Mouse (Mus musculus) testis, postnatal 14 days (tissue): Measurements from ENCODE around the gene Mapk7.

Experiments used
- DNase-seq: peaks from one replicate; pipeline ENCODE4 v3.0.0; 2021; ENCODE audit warnings: low spot score

Gene Mapk7

DNA sequence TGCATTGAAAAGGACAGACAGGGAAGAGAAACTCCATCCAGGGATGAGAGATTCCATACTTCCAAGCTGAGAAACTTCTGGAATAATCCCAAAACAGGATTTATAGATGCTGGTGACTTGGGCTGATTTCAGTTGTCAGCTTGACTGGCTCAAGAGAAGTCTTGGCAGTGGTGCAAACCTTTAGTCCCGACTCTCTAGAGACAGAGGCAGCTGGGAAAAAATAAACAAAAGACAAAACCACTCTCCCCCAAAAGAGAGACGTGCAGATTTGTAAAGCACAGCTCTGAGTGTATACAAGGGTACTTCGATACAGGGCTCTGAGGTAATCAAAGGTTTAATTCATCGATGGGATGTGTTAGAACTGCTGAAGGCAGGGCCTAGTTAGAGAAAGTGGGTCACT, 28.8 kb downstream of the Mapk7 start:
- DNase-seq, result no peak

DNA sequence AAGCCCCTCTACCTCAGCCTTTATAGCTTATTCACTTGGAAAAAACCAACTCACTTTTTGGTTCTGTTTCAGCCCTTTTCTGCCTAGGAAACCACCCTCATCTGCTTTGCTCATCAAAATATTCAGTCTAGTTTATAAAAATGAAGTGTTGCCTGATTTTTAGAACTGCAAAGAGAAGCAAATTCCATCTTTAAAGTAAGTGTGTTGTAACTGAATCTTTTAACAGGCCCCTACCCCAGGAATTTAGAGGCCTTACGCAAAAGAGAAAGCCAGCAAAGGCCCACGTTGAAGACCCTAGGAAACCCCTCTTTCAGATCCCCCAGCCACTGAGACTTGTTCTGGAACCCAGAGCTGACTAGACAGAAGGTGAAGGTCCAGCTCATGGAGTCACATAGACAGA, 30.1 kb downstream of the Mapk7 start:
- no peak for DNase-seq

DNA sequence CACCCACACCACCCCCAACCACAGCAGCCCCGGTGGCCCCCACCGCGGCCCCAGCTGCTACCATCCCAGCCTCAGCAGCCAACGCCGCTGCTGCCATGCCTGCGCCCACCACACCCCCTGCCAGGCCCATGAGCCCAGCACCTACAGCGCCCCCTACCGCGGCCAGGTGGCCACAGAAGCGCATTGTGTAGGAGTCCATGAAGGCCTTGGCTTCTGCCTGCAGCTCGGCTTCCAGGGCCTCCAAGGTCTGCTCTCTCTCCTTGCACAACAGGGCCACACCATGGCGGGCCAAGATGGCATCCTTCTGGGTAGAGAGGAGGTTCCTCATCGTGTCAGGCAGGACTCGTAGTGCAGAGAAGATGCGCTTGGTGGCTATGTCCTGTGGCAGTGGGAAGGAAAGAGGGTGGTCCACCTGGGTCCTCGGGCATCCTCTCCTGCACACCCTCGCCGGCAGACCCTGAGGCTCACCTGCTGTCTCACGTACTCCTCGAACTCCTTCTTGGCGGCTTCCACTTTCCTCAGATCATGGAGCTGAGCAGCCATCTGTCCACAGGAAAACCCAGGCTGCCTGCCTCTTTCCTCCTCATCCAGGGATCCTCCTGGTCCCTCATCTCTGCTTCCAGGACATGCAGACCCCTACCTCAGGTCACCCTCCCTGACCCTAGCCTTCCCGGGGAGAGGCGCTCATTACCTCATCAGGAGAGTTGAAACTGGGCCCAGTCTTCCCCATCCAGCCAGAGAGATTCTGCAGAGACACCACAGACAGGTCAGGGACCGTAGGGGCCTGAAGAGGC, 44.5 kb downstream of the Mapk7 start:
- DNase-seq, result peak; percentile 75

DNA sequence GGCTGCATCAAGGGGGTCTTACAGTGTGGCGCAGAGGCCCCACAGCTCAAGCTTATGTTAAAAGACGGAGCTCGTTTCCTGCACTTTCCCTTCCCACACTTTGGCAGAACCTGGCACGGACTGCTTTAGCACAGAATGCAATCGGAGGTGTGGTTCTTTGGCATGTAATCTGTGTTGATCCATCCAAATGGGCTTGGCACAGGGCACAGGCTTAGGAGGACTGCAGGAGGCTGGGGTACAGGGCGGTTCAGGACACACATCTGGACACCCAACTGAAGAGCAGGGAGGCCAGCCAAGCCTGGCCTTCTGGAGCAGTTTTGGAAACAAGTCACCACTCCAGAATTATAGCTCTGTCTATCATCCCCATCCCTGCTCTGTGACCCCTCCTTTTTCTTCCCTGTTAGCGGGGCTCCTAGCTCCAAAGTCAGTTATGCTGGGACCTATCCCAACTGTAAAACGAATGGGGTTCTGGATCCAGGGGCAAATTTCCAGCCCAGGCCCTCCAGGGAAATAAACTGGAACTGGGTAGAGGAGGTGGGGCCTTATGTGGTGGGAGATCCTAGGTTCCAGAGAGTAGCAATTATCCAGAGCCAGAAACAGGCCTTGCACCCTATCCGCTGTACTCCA, 45.5 kb downstream of the Mapk7 start:
- DNase-seq, result peak; percentile 26

DNA sequence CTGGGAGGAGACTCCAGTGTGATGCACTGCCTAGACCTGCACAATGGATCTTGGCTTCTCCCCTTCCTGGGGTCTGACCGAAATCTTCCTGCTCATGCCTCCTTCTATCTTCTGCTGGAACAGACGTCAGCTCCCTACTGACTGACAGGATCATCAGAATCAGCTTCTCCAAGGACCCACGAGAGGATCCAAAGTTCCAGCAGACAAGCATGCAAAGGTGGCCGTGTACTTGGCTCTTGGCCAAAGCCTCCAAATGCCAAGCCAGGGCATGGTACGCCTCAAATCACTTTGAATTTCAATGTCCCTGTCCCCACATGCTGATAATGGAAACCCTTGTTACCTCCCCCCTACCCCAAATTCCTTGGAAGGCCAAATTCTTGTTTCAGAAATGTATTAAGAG, 46.2 kb downstream of the Mapk7 start:
- no peak for DNase-seq

DNA sequence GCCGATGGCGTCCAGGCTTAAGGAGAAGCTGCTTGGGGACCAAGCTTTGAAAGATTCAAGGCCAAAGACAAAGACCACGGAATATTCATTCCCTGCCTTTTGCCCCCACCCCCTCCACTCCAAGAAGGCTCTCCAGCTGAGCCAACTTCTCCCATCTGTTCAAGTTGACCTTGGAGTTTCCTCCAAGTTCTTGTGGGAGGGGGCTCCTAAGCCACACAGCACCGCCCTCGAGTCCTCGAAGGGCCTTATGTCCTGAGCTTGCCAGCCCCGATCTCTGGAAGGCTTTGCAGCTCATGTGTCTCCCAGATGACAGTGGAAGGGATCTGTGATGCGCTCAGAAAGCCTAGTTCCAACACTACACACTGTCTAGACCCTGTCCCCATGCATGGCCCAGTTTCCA, 46.9 kb downstream of the Mapk7 start:
- peak; percentile 53 for DNase-seq

DNA sequence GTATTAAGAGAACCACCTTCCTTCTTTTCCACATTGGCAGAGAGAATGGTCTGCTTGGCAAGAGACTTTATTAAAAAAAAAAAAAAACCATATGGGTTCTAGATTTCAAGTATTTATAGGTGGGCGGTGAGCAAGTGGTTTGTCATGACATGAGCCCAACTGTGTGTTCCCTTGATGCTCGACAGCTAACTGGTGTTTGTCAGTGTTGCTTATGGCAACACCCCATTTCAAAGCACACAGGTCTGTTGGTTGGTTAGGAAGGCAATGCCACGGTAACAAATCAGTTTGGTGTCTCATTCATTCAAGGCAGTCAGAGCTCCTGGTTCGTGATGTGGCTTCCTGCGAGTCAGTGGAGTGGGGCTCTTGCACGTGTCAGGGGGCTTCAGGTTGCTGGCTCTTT, 50.4 kb downstream of the Mapk7 start:
- no peak for DNase-seq

DNA sequence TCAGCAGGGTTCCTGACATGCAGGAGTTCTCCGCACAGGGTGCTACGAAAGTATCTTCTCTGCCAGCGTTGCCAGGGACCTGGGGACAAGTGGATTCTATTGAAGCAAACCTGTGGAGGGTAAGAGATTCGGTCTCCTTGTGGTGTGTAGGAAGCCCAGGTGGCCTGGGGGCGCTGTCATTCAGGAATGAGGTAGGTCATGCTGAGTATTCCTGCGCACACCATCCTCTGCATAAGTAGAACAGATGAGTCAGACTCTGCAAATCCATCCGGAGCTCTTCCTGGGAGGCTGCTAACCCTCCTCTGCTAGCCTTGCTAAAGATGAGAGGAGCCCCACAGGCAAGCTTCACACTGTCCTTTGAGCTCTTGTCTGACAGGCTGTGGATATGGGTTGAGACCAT, 52.5 kb downstream of the Mapk7 start:
- no peak for DNase-seq

DNA sequence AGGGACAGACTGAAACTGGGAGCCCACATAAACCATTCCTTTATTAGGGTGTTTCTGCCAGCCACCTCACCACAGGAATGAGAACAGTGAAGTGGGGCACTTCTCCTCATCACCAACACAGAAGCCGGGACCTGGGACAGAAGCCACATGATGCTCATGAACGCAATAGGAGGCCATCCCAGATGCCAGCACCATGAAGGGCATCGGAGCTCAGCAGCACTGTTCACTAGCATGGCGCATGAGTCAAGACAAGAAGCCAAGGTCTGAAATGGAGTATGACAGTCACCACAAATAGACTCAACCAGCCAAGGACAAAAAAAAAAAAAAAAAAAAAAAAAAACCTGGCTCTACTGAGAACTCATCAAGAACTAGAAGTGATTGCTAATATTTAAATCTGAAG, 53.8 kb downstream of the Mapk7 start:
- no peak for DNase-seq

DNA sequence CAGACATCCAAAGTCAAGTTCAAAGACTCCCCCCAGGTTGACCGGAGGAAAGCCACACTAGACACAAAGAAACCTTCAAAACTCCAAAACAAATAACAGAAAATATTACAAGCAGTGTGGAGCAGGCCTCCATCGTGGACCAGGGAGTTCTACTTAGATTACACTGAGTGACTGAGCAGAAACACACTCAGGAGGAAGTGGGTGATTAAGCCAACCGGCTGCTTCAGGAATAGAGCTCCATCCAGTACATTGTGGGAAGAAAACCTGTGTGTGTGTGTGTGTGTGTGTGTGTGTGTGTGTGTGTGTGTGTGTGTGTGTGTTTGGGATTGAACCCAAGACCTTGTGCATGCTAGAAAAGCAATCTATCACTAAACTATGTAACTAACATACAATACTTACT, 55.0 kb downstream of the Mapk7 start:
- DNase-seq, result no peak
